Mouse (Mus musculus): ENCODE measurements around the gene St8sia1. TPM values are rescaled to one million over a fixed set of nuclear protein-coding genes. Genes with fewer than 3 reads are reported as not detected.

The St8sia1 gene
- polyA plus RNA-seq, 1 experiment from 2014 or later = 0.23 TPM

DNA sequence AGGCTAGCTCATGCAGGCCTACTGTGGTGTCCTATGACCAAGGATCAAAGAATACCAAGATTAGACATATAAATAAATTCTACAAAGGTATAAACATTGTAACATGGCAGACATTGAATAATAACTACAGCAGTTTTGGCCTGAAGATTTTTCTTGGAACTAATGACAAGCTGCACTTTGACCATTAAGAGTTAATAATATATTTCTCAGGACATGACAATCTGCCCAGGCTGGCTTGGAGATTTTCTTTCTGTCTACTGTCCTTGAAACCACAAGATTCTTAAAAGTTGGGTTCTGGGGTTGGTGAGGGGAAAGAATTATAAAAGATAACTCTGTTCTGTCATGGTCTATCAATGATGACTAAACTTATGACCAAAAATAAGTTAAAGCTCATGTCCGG lies 103.9 kb downstream of the St8sia1 start:
- TF ChIP-seq CTCF (IDR thresholded peaks at IDR 0.05; ENCODE audit: low read depth) = no peak
- no peak for TF ChIP-seq EP300 (optimal IDR thresholded peaks at IDR 0.05)
- WGBS = 90% methylated on average over 1 of the region's 1 CpGs
- Histone ChIP-seq H3K36me3 (ENCODE audit: control insufficient read depth, insufficient read depth, low read length) (no peaks in the 10 kb centered on the region), H3K9ac (ENCODE audit: low read length) (no peak overlapping the region), H3K4me3 (ENCODE audit: low read depth, low read length) (no peak overlapping the region), H3K27ac (replicated peaks) (no peak overlapping the region), H3K4me2 (replicated peaks; ENCODE audit: low read depth) (no peak overlapping the region), H3K27me3 (ENCODE audit: control insufficient read depth, insufficient read depth, low read length) (no peaks in the 10 kb centered on the region), H3K9me3 (ENCODE audit: control insufficient read depth, low read length) (no peaks in the 10 kb centered on the region), H3K4me1 (replicated peaks; ENCODE audit: control insufficient read depth, insufficient read depth) (no peaks in the 10 kb centered on the region)
- no peak for ATAC-seq (ENCODE audit: low FRiP score, low TSS enrichment)
- no peak for DNase-seq (ENCODE audit: low spot score)

GRCm38 (mm10) chr6:142859946-142860345 lies 104.3 kb downstream of the St8sia1 start:
- TF ChIP-seq EP300 (optimal IDR thresholded peaks at IDR 0.05) (no peak), CTCF (IDR thresholded peaks at IDR 0.05; ENCODE audit: low read depth) (no peak)
- Histone ChIP-seq H3K4me2 (replicated peaks; ENCODE audit: low read depth) (no peak overlapping the region), H3K9me3 (ENCODE audit: control insufficient read depth, low read length) (no peaks in the 10 kb centered on the region), H3K36me3 (ENCODE audit: control insufficient read depth, insufficient read depth, low read length) (no peaks in the 10 kb centered on the region), H3K27ac (replicated peaks) (no peak overlapping the region), H3K4me3 (ENCODE audit: low read depth, low read length) (no peak overlapping the region), H3K27me3 (ENCODE audit: control insufficient read depth, insufficient read depth, low read length) (no peaks in the 10 kb centered on the region), H3K9ac (ENCODE audit: low read length) (no peak overlapping the region), H3K4me1 (replicated peaks; ENCODE audit: control insufficient read depth, insufficient read depth) (no peaks in the 10 kb centered on the region)
- WGBS = 80% methylated on average over 4 of the region's 4 CpGs
- ATAC-seq (ENCODE audit: low FRiP score, low TSS enrichment) (no peak), DNase-seq (ENCODE audit: low spot score) (no peak)

DNA sequence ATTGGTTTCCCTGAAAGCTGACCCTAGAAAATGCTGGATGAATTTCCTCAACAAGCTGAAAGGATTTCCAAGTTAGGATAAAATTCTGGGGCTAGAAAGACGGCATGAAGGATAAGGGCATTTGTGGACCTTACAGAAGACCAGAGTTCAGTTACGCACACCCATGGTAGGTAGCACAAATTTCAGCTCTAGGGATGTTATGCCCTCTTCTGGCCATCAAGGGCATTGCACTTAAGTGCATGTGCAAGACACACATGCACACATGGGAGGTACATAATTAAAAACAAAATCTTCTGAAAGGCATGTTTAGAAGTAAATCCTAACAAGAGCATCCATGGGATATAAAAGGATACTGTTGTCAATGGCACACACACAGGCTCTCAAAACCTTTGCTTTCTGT lies 105.3 kb downstream of the St8sia1 start:
- no peak overlapping the region for H3K4me2 ChIP-seq (replicated peaks; ENCODE audit: low read depth)
- no peaks in the 10 kb centered on the region for H3K36me3 ChIP-seq (ENCODE audit: control insufficient read depth, insufficient read depth, low read length)
- WGBS = 91% methylated on average over 2 of the region's 2 CpGs
- no peaks in the 10 kb centered on the region for H3K4me1 ChIP-seq (replicated peaks; ENCODE audit: control insufficient read depth, insufficient read depth)
- no peak overlapping the region for H3K27ac ChIP-seq (replicated peaks)
- DNase-seq (ENCODE audit: low spot score) (no peak), ATAC-seq (ENCODE audit: low FRiP score, low TSS enrichment) (no peak)
- H3K9me3 ChIP-seq (ENCODE audit: control insufficient read depth, low read length) = no peaks in the 10 kb centered on the region
- H3K27me3 ChIP-seq (ENCODE audit: control insufficient read depth, insufficient read depth, low read length) = no peaks in the 10 kb centered on the region
- H3K9ac ChIP-seq (ENCODE audit: low read length) = no peak overlapping the region
- no peak overlapping the region for H3K4me3 ChIP-seq (ENCODE audit: low read depth, low read length)
- peak; percentile 63 for TF ChIP-seq CTCF (IDR thresholded peaks at IDR 0.05; ENCODE audit: low read depth)
- no peak for TF ChIP-seq EP300 (optimal IDR thresholded peaks at IDR 0.05)

DNA sequence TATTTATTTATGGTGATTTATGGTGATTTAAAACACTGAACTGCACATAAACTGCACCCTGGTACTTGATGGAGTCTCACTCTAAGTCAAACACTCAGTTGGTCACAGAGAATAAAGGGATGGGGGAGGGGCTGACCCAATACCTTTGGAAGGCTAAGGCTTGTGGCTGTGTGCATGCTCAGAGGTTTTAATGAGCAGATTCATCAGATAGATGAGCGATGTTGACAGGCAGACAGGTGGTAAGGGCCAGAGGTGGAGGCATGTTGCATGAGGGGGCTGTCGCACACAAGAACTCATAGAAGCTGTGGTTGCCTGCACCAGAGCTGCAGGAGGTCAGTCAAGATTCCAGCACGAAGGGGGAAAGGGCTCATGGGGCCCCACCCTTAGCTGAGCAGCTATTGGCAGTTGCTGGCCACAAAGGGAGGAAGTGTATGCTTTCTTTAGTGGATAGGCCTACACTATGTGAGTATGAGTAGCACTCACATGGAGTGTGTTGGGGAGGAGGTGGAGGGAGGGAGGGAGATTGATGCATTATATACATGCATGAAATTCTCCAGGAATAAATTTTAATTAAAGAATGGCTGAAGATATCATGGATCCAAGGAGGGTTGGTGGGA lies 107.9 kb downstream of the St8sia1 start:
- DNase-seq (ENCODE audit: low spot score) = no peak
- Histone ChIP-seq H3K4me1 (replicated peaks; ENCODE audit: control insufficient read depth, insufficient read depth) (no peaks in the 10 kb centered on the region), H3K4me2 (replicated peaks; ENCODE audit: low read depth) (no peak overlapping the region)

DNA sequence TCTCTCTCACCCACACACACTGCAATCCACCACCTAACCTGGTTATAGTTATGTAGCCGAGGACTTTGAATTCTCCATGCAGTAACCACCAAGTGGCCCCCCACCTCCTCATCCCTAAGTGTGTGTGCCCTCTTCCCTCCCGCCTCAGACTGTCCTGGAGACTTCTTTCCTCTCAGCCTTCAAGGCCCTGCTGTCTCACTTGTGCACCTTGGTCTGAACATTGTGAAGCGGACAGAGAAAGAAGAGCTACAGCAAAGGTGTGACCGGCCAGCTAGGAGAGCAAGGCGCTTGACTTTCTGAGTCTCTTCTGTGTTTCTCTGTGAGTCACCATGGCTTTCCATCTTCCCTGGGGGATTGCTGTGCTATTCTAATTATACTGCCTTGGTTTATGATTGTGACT lies 108.5 kb downstream of the St8sia1 start:
- no peak overlapping the region for H3K27ac ChIP-seq (replicated peaks)
- TF ChIP-seq CTCF (IDR thresholded peaks at IDR 0.05; ENCODE audit: low read depth) (no peak), EP300 (optimal IDR thresholded peaks at IDR 0.05) (no peak)
- H3K9me3 ChIP-seq (ENCODE audit: control insufficient read depth, low read length) = no peaks in the 10 kb centered on the region
- WGBS = 94% methylated on average over 5 of the region's 5 CpGs
- ATAC-seq (ENCODE audit: low FRiP score, low TSS enrichment) (no peak), DNase-seq (ENCODE audit: low spot score) (no peak)
- H3K27me3 ChIP-seq (ENCODE audit: control insufficient read depth, insufficient read depth, low read length) = no peaks in the 10 kb centered on the region
- no peak overlapping the region for H3K4me2 ChIP-seq (replicated peaks; ENCODE audit: low read depth)
- no peaks in the 10 kb centered on the region for H3K36me3 ChIP-seq (ENCODE audit: control insufficient read depth, insufficient read depth, low read length)
- no peak overlapping the region for H3K9ac ChIP-seq (ENCODE audit: low read length)
- no peak overlapping the region for H3K4me3 ChIP-seq (ENCODE audit: low read depth, low read length)
- H3K4me1 ChIP-seq (replicated peaks; ENCODE audit: control insufficient read depth, insufficient read depth) = no peaks in the 10 kb centered on the region

More for the DNA sequence above, 107.9 kb downstream of the St8sia1 start:
- Histone ChIP-seq H3K4me3 (ENCODE audit: low read depth, low read length) (no peak overlapping the region), H3K9me3 (ENCODE audit: control insufficient read depth, low read length) (no peaks in the 10 kb centered on the region), H3K36me3 (ENCODE audit: control insufficient read depth, insufficient read depth, low read length) (no peaks in the 10 kb centered on the region), H3K9ac (ENCODE audit: low read length) (no peak overlapping the region), H3K27me3 (ENCODE audit: control insufficient read depth, insufficient read depth, low read length) (no peaks in the 10 kb centered on the region), H3K27ac (replicated peaks) (no peak overlapping the region)
- no peak for ATAC-seq (ENCODE audit: low FRiP score, low TSS enrichment)
- WGBS = 50% methylated on average over 3 of the region's 3 CpGs
- TF ChIP-seq CTCF (IDR thresholded peaks at IDR 0.05; ENCODE audit: low read depth) (no peak), EP300 (optimal IDR thresholded peaks at IDR 0.05) (no peak)

DNA sequence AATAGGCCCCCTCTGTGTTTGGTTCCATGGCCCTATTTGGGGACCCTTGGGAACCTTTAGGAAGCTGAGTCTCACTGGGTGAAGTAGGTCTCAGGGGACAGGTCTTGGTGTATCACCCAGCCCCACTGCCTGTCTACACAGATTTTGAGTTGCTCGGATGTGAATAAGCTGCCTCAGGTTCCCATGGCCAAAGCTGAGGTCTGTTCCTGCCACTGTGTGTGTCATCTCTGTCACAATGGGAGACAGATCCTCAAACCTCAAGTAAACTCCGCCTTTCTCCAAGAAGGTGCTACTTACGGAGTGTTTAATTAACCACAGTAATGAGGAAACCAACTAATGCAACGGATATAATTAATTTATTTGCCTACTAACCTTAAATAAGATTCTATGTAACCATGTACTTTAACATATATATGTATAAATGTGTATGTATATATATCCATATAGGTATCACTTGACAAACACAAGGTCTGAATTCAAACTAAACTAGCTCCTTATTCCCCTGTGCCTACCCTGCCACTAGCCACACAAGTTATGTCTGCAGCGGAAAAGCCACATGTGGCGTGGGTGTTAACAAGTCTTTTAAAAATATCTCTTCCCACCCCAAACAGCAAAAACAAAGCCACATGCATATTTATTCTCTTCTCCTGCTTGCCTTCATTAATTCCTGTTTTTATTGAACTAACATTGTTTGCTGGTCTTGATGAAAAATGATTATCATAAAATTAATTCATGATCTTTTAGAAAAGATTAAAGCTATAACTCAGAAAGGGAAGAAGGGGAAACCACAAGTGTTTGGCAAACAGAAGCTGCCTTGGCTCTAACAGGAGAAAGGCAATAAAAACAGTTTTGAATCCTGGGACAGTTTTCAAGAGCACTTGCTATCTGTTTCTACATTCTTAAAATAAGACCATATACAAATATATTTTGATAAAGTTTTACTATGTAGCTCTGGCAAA lies 111.6 kb downstream of the St8sia1 start:
- Histone ChIP-seq H3K27me3 (ENCODE audit: control insufficient read depth, insufficient read depth, low read length) (no peaks in the 10 kb centered on the region), H3K4me1 (replicated peaks; ENCODE audit: control insufficient read depth, insufficient read depth) (no peaks in the 10 kb centered on the region), H3K4me2 (replicated peaks; ENCODE audit: low read depth) (no peak overlapping the region), H3K9ac (ENCODE audit: low read length) (no peak overlapping the region), H3K36me3 (ENCODE audit: control insufficient read depth, insufficient read depth, low read length) (no peaks in the 10 kb centered on the region), H3K9me3 (ENCODE audit: control insufficient read depth, low read length) (no peaks in the 10 kb centered on the region), H3K4me3 (ENCODE audit: low read depth, low read length) (no peak overlapping the region), H3K27ac (replicated peaks) (no peak overlapping the region)
- DNase-seq (ENCODE audit: low spot score) (no peak), ATAC-seq (ENCODE audit: low FRiP score, low TSS enrichment) (no peak)
- TF ChIP-seq CTCF (IDR thresholded peaks at IDR 0.05; ENCODE audit: low read depth) = no peak
- no peak for TF ChIP-seq EP300 (optimal IDR thresholded peaks at IDR 0.05)
- 81% methylated on average over 6 of the region's 6 CpGs for WGBS

Data from stomach, postnatal 0 days (tissue).